14 mouse cellular contexts compared by ENCODE assay signal in genomic region chr2:22771311-22771710, GRCm38 (mm10). TPM values are rescaled to one million over a fixed set of nuclear protein-coding genes. Genes with fewer than 3 reads are reported as not detected.
DNase-seq lines count a peak whose midpoint lies in the region.
"Had no signal": no experiment of that assay in that cellular context is flagged by ENCODE, and none has a peak within 500 bp of the region (broad histone marks: within the 10 kb centered on the region; RNA-seq: fewer than 3 reads in every experiment).

No protein-coding gene starts in this region.

- intact Hi-C loops in heart, postnatal 36 days (cut with DNase I) = no loop called here

- DNase-seq in heart, adult 18-20 months = peak; percentile 39 to 65
- DNase-seq in heart, postnatal 36 days = no peak
- peak; percentile 8 for DNase-seq in lung, postnatal 10 days
- DNase-seq in lung, postnatal 4 days = no peak
- DNase-seq in NIH3T3 (ENCODE audit: low read depth) = peak; percentile 77
- peak; percentile 58 for DNase-seq in skeletal muscle tissue, adult 2 months (ENCODE audit: low read depth, low spot score)
- DNase-seq in adrenal gland, postnatal 14 days = no peak
- DNase-seq: adrenal gland, adult 2 months; cerebellum, adult 11-12 months; cerebellum, postnatal 10 days; kidney, postnatal 36 days; layer of hippocampus, postnatal 36 days; thymus, adult 2 months; thymus, postnatal 4 days had no signal

RNA-seq across cellular contexts. Expression of gene Apbb1ip, which starts 2.6 kb away (rescaled TPM):
- total RNA-seq in heart, adult 18-20 months (2021) = 1 to 10 TPM; 2.5 to 4.9 TPM
- 1 to 10 TPM; 4.0 to 4.5 TPM for total RNA-seq in heart, postnatal 36 days (2021)
- total RNA-seq in adrenal gland, postnatal 14 days (2021) = 3.6 and 13.0 TPM in 2 replicates

Comparison
In these comparisons a context has a peak if more than half of its experiments do, and no peak if none do; other contexts are left out.
1. DNase-seq: peak in heart, adult 18-20 months (2 of 2), lung, postnatal 10 days (single experiment), NIH3T3 (single experiment) and skeletal muscle tissue, adult 2 months (single experiment); none in heart, postnatal 36 days (0 of 2), lung, postnatal 4 days (0 of 2) and adrenal gland, postnatal 14 days (single experiment).